Mouse (Mus musculus) macrophage (primary cell): Measurements from ENCODE around the gene Borcs5. TPM values are rescaled to one million over a fixed set of nuclear protein-coding genes. Genes with fewer than 3 reads are reported as not detected.

Experiments used
- H3K27ac ChIP-seq: fragments of 350-480 bp; formaldehyde crosslinking; 2 replicates; pipeline ENCODE4 v1.9.0; 2021
- H3K36me3 ChIP-seq: fragments of 350-480 bp; formaldehyde crosslinking; 2 replicates; pipeline ENCODE4 v1.9.0; 2021; ENCODE audit errors: inconsistent target
- H3K4me3 ChIP-seq: fragments of 350-480 bp; formaldehyde crosslinking; 2 replicates; pipeline ENCODE4 v1.9.0; 2021; ENCODE audit errors: inconsistent target
- H3K79me2 ChIP-seq: fragments of 350-480 bp; formaldehyde crosslinking; 2 replicates; pipeline ENCODE4 v1.9.0; 2021; ENCODE audit errors: inconsistent target
- WGBS: methylation state at CpG from one replicate; pipeline ENCODE4 v1.1.7; 2026; ENCODE audit warnings: inconsistent platforms; ENCODE audit not compliant: missing documents; 5-methylcytosine and 5-hydroxymethylcytosine counted together
- polyA plus RNA-seq: library from polyadenylated mRNA; stranded (reverse); fragments of 250-400 nt; gene quantifications from 3 replicates; pipeline ENCODE4 v1.2.4, GENCODE M21; 2018; ENCODE audit warnings: inconsistent platforms
- total RNA-seq, 78 experiments: library from RNA; depleted of rRNA; stranded (reverse); fragments of 250-400 nt; gene quantifications; 1 replicate in 9 of 78; 2 replicates in 24 of 78; 3 replicates in 43 of 78; 4 replicates in 2 of 78; pipeline ENCODE4 v1.2.4; 2018; ENCODE audit warnings: inconsistent platforms in 56 of 78

Gene Borcs5
- total RNA-seq (2018; cell fraction: chromatin; rRNA removed) = 10 to 100 TPM in 9 of 26 experiments, 1 to 10 TPM in 17; 2.7 to 24.9 (median 8.7) TPM
- total RNA-seq (2018; cell fraction: cytosol; rRNA removed) = 10 to 100 TPM in 2 of 26 experiments, 1 to 10 TPM in 24; 1.8 to 11.5 (median 5.9) TPM
- total RNA-seq (2018; cell fraction: nucleus; rRNA removed) = 10 to 100 TPM in 7 of 26 experiments, 1 to 10 TPM in 19; 1.8 to 13.0 (median 6.7) TPM
- polyA plus RNA-seq = 2.5 to 6.9 TPM (median 5.1 TPM) in 3 replicates

DNA sequence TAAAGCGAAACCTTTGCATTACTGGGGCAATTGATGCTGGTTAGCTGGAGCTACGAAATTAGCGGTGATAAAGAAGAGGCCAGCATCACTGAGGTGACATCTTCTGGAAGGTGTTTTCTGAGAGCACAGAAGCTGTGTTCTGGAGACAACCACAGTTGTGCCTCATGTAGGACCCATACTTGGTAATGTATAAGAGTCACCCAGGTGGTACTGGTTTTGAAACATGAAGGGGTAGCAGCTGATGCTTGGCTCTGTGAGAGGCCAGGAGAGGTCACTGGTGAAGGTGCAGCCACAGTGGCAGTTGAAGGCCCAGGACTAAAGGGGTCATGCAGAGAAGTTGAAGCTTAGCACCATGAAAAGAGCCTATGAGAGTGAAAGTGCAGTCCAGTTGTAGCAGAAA is at the start of gene Borcs5:
Gene Borcs5 (plus strand): TSS at position 301 of the 400 bp plus-strand sequence.
- H3K4me3 ChIP-seq = no peak within 1 kb of the TSS
- no peak within 1 kb of the TSS for H3K27ac ChIP-seq
- no peaks in the 10 kb centered on the region for H3K36me3 ChIP-seq
- no peaks in the 10 kb centered on the region for H3K79me2 ChIP-seq
- 94% methylated on average over 3 of the region's 3 CpGs for whole genome bisulfite sequencing

GRCm38 (mm10) chr6:134591614-134592013 is 47.7 kb upstream of the Borcs5 start:
- WGBS = 89% methylated on average over 2 of the region's 2 CpGs
- Histone ChIP-seq H3K4me3 (no peak overlapping the region), H3K27ac (no peak overlapping the region), H3K79me2 (no peaks in the 10 kb centered on the region), H3K36me3 (no peaks in the 10 kb centered on the region)

DNA sequence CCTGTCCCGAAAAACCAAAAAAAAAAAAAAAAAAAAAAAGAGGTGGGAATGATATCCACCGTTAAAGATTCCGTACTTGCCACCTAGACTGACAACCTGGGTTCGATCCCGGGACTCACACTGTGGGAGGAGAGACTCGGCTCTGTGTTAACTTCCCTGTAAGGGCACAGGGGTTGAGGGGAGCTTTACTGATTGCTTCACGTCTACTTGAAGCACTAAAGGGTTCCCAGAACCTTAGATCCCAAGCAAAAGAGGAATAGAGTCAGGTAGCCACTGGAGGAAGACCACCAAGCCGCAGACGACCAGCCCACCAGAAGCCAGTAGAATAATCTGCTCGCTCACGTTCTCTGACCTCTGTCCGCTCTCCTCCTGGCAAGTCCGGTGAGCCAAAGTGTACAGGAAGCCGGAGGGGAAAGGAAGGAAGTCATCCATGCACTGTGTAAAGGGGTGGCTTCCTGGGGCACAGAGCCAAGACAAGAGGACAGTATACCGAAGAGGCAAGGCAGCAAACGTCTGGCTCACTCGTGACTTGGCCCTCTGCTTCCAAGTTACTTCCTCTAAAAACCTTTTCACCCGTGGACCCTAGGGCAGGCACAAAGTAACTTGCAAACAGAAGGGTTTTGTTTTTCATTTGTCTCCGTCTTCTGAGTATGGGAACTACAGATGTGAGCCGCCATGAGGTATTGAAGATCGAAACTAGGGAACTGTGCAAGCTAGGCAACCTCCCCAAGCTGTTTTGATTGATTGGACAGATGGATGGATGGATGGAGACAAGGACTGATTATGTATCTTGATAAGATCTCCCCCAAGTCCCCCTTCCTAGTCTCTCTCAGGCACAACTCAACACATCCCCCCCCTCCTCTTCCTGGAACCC is 44.5 kb upstream of the Borcs5 start:
- Histone ChIP-seq H3K4me3 (peak overlapping the region; percentile 11; the same call in 1 of the 2 replicates), H3K36me3 (no peaks in the 10 kb centered on the region), H3K27ac (no peak overlapping the region), H3K79me2 (no peaks in the 10 kb centered on the region)
- WGBS = 15% methylated on average over 19 of the region's 21 CpGs

- Histone ChIP-seq H3K4me3 (no peak overlapping the region), H3K36me3 (no peaks in the 10 kb centered on the region), H3K27ac (no peak overlapping the region), H3K79me2 (no peaks in the 10 kb centered on the region)
- 97% methylated on average over 6 of the region's 6 CpGs for WGBS
Measured at GRCm38 (mm10) chr6:134597651-134598229, 41.6 kb upstream of the Borcs5 start.

DNA sequence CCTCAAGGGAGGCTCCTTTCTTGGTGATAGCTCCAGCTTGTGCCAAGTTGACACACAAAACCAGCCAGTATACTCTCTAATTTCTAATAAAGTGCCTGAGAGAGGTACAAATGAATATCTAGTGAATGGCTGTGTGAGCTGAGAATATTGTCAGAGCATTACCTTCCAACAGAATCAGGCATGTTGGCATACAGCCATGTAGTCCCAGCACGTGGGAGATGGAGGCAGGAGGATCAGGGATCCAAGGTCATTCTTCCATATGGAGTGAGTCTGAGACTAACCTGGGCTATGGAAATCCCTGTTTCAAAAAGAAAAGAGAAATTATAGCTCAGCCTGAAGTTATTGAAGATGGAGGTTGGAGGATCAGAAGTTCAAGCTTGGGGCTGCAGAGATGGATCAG is 40.1 kb upstream of the Borcs5 start:
- no peaks in the 10 kb centered on the region for H3K79me2 ChIP-seq
- WGBS = 100% methylated on average over 1 of the region's 1 CpGs

GRCm38 (mm10) chr6:134601130-134601529 is 38.2 kb upstream of the Borcs5 start:
- H3K36me3 ChIP-seq = no peaks in the 10 kb centered on the region
- H3K79me2 ChIP-seq = no peaks in the 10 kb centered on the region
- no peak overlapping the region for H3K27ac ChIP-seq
- H3K4me3 ChIP-seq = no peak overlapping the region
- WGBS = 83% methylated on average over 7 of the region's 7 CpGs

More for the DNA sequence above, 40.1 kb upstream of the Borcs5 start:
- no peak overlapping the region for H3K4me3 ChIP-seq
- H3K36me3 ChIP-seq = no peaks in the 10 kb centered on the region
- H3K27ac ChIP-seq = no peak overlapping the region

DNA sequence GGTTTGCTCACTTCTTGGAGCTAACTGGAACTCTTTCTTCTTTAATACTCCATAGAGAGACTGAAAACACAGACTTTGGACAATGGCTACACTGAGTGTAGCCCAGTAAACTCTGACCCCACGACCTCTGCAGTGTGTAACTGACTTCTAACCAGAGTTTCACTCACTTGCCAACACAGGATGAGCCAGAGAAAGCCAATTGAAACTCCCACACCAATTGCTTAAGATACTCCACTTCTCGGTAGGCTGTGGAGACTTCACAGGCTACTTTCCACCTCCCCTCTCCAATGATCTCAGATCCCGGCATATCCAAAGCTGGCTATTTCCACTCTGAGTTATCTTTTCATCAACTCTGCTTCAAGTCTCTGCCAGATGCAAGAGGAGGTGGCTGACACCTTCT is 37.5 kb upstream of the Borcs5 start:
- no peak overlapping the region for H3K4me3 ChIP-seq

GRCm38 (mm10) chr6:134602371-134603003 is 36.8 kb upstream of the Borcs5 start:
- H3K36me3 ChIP-seq = no peaks in the 10 kb centered on the region
- no peak overlapping the region for H3K27ac ChIP-seq
- no peaks in the 10 kb centered on the region for H3K79me2 ChIP-seq
- no peak overlapping the region for H3K4me3 ChIP-seq
- WGBS = 82% methylated on average over 9 of the region's 10 CpGs

More for the DNA sequence above, 37.5 kb upstream of the Borcs5 start:
- Histone ChIP-seq H3K79me2 (no peaks in the 10 kb centered on the region), H3K36me3 (no peaks in the 10 kb centered on the region), H3K27ac (no peak overlapping the region)
- WGBS = 77% methylated on average over 3 of the region's 3 CpGs

DNA sequence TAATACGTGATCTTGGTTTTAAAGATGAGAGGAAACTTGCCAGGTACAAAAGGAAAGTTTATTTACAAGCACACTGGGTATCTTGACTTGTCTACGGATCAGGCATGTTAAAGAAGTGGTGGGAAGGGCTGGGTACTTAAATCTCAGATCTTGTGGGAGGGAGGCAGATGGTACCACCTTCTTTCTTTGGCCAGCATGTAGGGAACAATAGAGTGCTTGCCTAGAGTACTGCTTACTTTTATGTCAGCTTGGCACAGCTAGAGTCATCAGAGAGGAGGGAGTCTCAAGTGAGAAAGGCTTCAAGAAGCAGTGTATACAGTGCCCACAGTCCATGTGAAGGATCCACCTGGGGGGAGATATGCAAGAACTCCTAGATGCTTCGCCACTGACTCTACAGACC is 34.1 kb upstream of the Borcs5 start:
- H3K4me3 ChIP-seq = no peak overlapping the region
- no peaks in the 10 kb centered on the region for H3K79me2 ChIP-seq
- no peak overlapping the region for H3K27ac ChIP-seq
- WGBS = 87% methylated on average over 3 of the region's 3 CpGs
- no peaks in the 10 kb centered on the region for H3K36me3 ChIP-seq

DNA sequence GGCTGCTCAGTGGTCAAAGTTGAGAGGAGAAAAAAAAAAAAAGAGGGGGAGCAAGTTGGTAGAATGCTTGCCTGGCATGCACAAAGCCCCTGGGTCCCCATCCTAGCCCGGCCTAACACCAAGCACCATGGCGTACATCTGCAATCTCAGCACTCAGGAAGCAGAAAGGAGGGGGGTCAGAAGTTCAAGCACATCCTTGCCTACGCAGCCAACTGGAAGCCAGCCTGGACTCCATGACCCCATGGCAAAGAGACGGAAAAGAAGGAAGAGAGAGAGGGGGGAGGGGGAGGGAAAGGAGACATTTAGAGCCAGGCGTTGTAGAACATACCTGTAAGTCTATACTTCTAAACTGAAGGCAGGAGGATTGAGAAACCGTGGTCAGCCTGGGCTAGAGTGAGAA is 32.8 kb upstream of the Borcs5 start:
- Histone ChIP-seq H3K36me3 (no peaks in the 10 kb centered on the region), H3K27ac (no peak overlapping the region), H3K79me2 (no peaks in the 10 kb centered on the region), H3K4me3 (no peak overlapping the region)
- WGBS = 64% methylated on average over 6 of the region's 6 CpGs

GRCm38 (mm10) chr6:134606949-134607746 is 32.2 kb upstream of the Borcs5 start:
- WGBS = 72% methylated on average over 9 of the region's 9 CpGs
- no peaks in the 10 kb centered on the region for H3K36me3 ChIP-seq
- no peak overlapping the region for H3K27ac ChIP-seq
- H3K4me3 ChIP-seq = no peak overlapping the region
- H3K79me2 ChIP-seq = no peaks in the 10 kb centered on the region

- Histone ChIP-seq H3K79me2 (no peaks in the 10 kb centered on the region), H3K27ac (no peak overlapping the region), H3K36me3 (no peaks in the 10 kb centered on the region), H3K4me3 (no peak overlapping the region)
- WGBS = 95% methylated on average over 9 of the region's 9 CpGs
Measured at GRCm38 (mm10) chr6:134610380-134610779, 28.9 kb upstream of the Borcs5 start.

- 89% methylated on average over 13 of the region's 13 CpGs for WGBS
- no peak overlapping the region for H3K4me3 ChIP-seq
- H3K79me2 ChIP-seq = no peaks in the 10 kb centered on the region
- H3K36me3 ChIP-seq = no peaks in the 10 kb centered on the region
- no peak overlapping the region for H3K27ac ChIP-seq
Measured at GRCm38 (mm10) chr6:134611896-134612295, 27.4 kb upstream of the Borcs5 start.

GRCm38 (mm10) chr6:134614322-134614721 is 25.0 kb upstream of the Borcs5 start:
- Histone ChIP-seq H3K27ac (no peak overlapping the region), H3K79me2 (no peaks in the 10 kb centered on the region), H3K4me3 (no peak overlapping the region), H3K36me3 (no peaks in the 10 kb centered on the region)
- 86% methylated on average over 4 of the region's 4 CpGs for WGBS
